Mouse (Mus musculus) hindbrain, embryonic 10.5 days (tissue): ENCODE measurements at regions not wholly inside any gene's neighbourhood (a gene's known extent, or its start where the extent isn't known, plus 50 kb on each side); places are given as distances from the start of the nearest gene placed in this dataset.

Source experiments
- DNase-seq: peaks from one replicate; pipeline ENCODE4 v3.0.0-alpha.2; 2017; ENCODE audit warnings: low spot score
- H3K27ac ChIP-seq: fragments of 300-500 bp; sonication (generic); 2 replicates; pipeline ENCODE4 v1.5.1; 2016; ENCODE audit warnings: mild to moderate bottlenecking, moderate library complexity
- H3K27me3 ChIP-seq: fragments of 300-500 bp; sonication (generic); 2 replicates; pipeline ENCODE4 v1.6.1; 2016; ENCODE audit warnings: mild to moderate bottlenecking; ENCODE audit not compliant: poor library complexity, insufficient read depth, severe bottlenecking
- H3K36me3 ChIP-seq: fragments of 300-500 bp; sonication (generic); 2 replicates; pipeline ENCODE4 v1.6.1; 2016; ENCODE audit warnings: mild to moderate bottlenecking, moderate library complexity
- H3K4me1 ChIP-seq: fragments of 300-500 bp; sonication (generic); replicated peaks from 2 replicates; pipeline ENCODE4 v1.6.1; 2016; ENCODE audit warnings: mild to moderate bottlenecking
- H3K4me3 ChIP-seq: fragments of 300-500 bp; sonication (generic); 2 replicates; pipeline ENCODE4 v1.5.1; 2016; ENCODE audit warnings: mild to moderate bottlenecking, moderate library complexity
- H3K9me3 ChIP-seq: fragments of 300-500 bp; sonication (generic); 2 replicates; pipeline ENCODE4 v1.6.1; 2016; ENCODE audit warnings: mild to moderate bottlenecking, moderate library complexity
- WGBS: fragments of 180-500 bp; shearing (Covaris S2); methylation state at CpG from one replicate; pipeline ENCODE4 v1.1.7; 2016; 5-methylcytosine and 5-hydroxymethylcytosine counted together

DNA sequence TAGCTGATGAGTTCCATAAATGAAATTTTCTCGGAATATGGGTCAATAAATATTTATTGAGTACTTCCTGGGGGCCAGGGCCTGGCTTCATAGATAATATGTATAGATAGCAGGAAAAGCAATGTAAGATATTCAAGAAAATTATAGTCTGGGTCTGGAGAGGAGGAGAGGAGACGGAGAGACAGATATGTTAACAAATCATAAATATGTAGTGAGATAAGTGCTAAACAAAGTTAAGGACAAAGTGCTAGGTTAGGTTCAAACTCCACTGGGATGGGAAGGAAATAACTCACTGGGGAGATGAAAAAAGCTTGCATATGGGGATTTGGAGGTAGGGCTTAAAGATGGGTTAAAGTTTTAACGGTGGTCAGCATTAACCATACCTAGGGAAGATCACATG lies 220.2 kb upstream of the Prep start:
- 93% methylated on average over 3 of the region's 3 CpGs for WGBS

DNA sequence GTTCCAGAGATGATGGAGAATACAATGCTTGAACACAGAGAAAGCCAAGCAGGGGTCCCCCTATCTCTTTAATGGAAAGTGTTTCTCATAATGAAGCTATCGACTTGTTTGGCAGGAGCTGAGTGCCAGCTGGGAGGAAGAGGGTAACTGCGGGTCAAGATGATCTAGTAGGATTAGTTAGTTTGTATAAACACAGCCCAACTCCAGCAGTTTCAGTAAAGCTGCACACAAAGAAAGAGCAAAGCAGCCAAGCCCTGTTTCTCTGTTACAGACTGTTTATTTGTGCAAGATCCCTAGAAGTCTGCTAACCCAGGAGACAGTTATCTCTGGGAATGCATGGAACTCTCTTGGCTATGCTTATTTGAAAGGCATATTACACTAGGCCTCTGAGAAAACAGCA lies 220.9 kb upstream of the Prep start:
- WGBS: 22% methylated on average over 2 of the region's 2 CpGs
- Histone ChIP-seq H3K9me3 (no peaks in the 10 kb centered on the region), H3K4me1 (peaks cover 7% of the 10 kb centered on the region; the same call in 1 of the 2 replicates), H3K4me3 (no peak overlapping the region), H3K36me3 (no peaks in the 10 kb centered on the region), H3K27me3 (no peaks in the 10 kb centered on the region), H3K27ac (no peak overlapping the region)
- no peak for DNase-seq

More for the DNA sequence above, 220.2 kb upstream of the Prep start:
- Histone ChIP-seq H3K4me3 (no peak overlapping the region), H3K27me3 (no peaks in the 10 kb centered on the region), H3K4me1 (peaks cover 7% of the 10 kb centered on the region; the same call in 1 of the 2 replicates), H3K27ac (no peak overlapping the region), H3K36me3 (no peaks in the 10 kb centered on the region), H3K9me3 (no peaks in the 10 kb centered on the region)
- no peak for DNase-seq

DNA sequence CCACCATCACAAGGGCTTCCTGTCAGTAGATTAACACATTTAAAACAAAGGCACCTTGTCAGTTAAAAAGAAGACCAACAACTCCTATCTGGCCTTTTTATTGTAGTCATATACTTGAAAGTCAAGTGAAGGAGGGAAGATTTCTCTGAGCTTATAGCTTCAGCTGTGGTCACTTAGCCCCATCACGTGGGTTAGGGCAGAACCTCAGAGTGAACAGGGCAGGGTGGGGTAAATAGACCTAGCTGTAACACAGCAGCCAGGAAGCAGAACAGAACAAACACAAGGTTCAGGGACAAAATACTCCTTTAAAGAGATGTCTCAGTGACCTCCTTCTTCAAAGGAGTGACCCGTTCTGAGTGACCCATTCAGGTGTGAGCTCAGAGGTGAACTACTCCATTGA lies 226.6 kb upstream of the Prep start:
- H3K27me3 ChIP-seq: no peaks in the 10 kb centered on the region
- DNase-seq: no peak
- H3K4me1 ChIP-seq: no peaks in the 10 kb centered on the region
- no peak overlapping the region for H3K4me3 ChIP-seq
- no peaks in the 10 kb centered on the region for H3K36me3 ChIP-seq
- no peaks in the 10 kb centered on the region for H3K9me3 ChIP-seq
- 82% methylated on average over 2 of the region's 2 CpGs for WGBS
- H3K27ac ChIP-seq: no peak overlapping the region

DNA sequence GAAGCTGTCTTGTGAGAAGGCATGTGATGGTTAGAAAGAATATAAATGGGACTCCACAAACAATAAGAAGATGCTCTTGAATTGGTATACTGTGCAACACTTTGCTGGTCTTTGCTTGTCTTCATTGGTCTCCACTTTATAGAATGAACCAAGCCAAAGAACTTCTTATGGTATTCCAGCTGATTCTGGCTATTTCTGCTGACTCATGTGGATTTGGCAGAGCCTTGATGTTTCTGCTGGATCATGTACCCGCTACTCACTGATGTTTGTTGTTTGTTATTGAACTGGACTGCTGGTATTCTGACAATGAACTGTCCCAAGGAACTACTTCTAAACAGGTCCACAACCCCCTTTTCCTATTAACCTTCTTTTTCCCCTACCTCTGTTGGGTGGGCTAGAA lies 234.5 kb upstream of the Prep start:
- Histone ChIP-seq H3K4me1 (no peaks in the 10 kb centered on the region), H3K36me3 (no peaks in the 10 kb centered on the region), H3K27me3 (no peaks in the 10 kb centered on the region), H3K27ac (no peak overlapping the region), H3K4me3 (no peak overlapping the region), H3K9me3 (no peaks in the 10 kb centered on the region)
- WGBS: 91% methylated on average over 1 of the region's 1 CpGs
- DNase-seq: no peak

DNA sequence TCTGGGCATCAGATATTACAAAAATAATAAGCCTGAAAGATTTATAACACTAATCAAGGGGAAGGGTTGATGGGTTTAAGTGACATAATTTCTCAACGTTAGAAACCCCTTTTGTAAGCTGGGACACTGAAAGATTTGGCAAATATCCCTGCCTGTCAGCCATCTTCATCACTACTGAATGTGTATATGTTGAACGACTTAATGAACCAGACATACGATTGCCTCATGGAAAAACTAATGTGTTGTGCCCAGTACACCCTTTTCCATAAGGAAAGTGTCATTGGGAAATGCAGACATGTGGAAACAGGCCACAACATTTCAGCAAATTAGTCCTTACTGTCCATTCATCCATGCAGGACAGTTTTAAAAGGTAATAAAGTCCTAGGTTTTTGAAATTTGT lies 240.7 kb upstream of the Prep start:
- no peaks in the 10 kb centered on the region for H3K9me3 ChIP-seq
- no peak overlapping the region for H3K4me3 ChIP-seq
- H3K36me3 ChIP-seq: no peaks in the 10 kb centered on the region
- H3K27me3 ChIP-seq: no peaks in the 10 kb centered on the region
- DNase-seq: no peak
- no peaks in the 10 kb centered on the region for H3K4me1 ChIP-seq
- H3K27ac ChIP-seq: no peak overlapping the region
- WGBS: 84% methylated on average over 3 of the region's 3 CpGs

DNA sequence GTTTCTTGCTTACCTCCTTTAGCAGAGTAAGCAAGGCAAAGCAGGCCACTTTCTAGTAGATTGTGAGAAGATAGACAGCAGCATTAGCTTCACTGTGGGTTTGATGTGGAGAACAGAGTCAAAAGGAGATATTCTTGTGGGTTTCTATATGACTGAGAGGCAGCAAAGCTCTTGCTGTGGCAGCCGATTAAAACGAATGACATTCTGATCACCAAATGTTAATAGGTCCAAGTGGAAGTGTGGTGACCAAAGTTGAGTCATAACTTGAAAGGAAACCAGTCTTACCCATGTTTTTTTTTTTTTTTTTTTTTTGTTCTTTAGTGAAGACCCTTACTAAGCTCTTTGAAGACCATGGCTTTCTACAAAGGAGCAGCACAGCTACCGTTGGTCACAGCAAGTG lies 245.3 kb upstream of the Prep start:
- H3K4me1 ChIP-seq: no peaks in the 10 kb centered on the region
- H3K4me3 ChIP-seq: no peak overlapping the region
- no peaks in the 10 kb centered on the region for H3K9me3 ChIP-seq
- no peaks in the 10 kb centered on the region for H3K36me3 ChIP-seq
- no peaks in the 10 kb centered on the region for H3K27me3 ChIP-seq
- 93% methylated on average over 3 of the region's 3 CpGs for WGBS
- H3K27ac ChIP-seq: no peak overlapping the region
- DNase-seq: no peak

DNA sequence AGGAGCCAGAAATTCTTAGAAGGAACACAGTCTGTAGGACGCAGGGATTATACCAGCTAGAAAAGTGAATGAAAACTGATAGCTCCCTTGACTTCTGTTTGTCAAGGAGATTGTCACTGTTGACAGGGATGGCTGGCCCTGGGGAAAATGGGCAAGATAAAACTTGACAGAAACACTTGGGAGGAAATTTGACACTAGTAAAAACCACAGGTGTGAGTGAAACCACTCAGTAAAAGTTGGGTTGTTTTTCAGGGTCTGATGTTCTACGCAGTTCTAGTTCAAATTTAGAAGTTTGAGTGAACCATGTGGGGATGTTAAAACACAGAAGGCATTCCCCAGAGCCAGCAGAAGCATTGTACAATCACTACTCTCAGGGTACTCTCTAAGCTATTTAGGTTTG lies 246.6 kb upstream of the Prep start:
- Histone ChIP-seq H3K4me3 (no peak overlapping the region), H3K4me1 (no peaks in the 10 kb centered on the region), H3K27ac (no peak overlapping the region), H3K36me3 (no peaks in the 10 kb centered on the region), H3K9me3 (no peaks in the 10 kb centered on the region), H3K27me3 (no peaks in the 10 kb centered on the region)
- DNase-seq: no peak
- WGBS: 69% methylated on average over 2 of the region's 2 CpGs

DNA sequence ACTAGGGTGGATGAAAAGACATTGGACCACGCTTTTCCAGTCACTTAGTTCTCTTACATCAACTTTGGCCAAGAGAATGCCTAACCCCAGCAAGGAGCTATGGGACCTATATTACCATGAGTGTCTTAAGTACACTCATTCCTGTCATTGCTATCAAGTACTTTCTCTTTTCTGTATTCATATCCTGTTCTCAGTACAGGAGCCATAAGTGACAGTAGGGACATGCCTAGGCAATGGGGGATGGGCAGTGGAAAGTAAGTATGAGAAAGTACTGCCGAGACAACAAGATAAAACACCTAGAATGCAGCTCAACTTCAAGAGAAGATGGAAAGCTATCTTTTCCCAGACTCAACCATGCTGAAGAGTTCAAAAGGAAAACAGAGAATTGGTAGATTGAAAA lies 247.6 kb upstream of the Prep start:
- Histone ChIP-seq H3K9me3 (no peaks in the 10 kb centered on the region), H3K4me1 (no peaks in the 10 kb centered on the region), H3K4me3 (no peak overlapping the region), H3K36me3 (no peaks in the 10 kb centered on the region), H3K27me3 (no peaks in the 10 kb centered on the region), H3K27ac (no peak overlapping the region)
- no peak for DNase-seq
- 87% methylated on average over 2 of the region's 2 CpGs for WGBS

DNA sequence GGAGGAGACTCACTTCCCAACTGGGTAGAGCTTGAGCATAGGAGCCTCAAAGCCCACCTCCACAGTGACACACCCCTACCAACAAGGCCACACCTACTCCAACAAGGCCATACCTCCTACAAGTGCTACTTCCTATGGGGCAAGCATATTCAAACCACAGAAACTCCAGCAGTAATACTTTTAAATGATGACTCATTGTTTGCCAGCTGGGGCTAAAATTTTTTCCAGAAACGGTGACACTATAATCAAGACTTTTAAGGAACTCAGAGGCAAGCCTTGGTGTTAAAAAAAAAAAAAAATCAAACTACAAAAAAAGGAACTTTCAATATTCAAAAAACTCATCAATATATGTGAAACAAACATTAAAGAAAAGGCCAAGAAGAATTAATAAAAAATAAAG lies 248.4 kb upstream of the Prep start:
- WGBS: 86% methylated on average over 1 of the region's 1 CpGs
- Histone ChIP-seq H3K9me3 (no peaks in the 10 kb centered on the region), H3K4me1 (no peaks in the 10 kb centered on the region), H3K36me3 (no peaks in the 10 kb centered on the region), H3K27ac (no peak overlapping the region), H3K4me3 (no peak overlapping the region), H3K27me3 (no peaks in the 10 kb centered on the region)
- no peak for DNase-seq

DNA sequence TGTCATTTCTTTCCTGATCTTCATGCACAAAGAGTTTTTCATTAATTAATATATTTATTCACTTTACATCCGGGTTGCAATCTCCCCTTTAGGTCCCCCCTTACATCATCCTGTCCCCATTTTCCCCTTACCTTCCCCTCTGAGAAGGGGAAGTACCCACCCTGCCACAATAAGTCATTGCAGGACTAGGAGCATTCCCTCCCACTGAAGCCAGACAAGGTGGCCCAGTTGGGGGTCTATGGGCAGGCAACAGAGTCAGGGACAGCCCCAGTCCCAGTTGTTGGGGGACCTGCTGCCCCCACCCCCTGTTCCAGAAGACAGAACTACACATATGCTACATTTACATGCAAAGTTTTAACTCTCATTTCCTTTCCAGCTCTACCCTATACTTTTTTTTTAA lies 267.9 kb upstream of the Prdm1 start:
- no peak for DNase-seq
- WGBS: 76% methylated on average over 1 of the region's 1 CpGs
- no peaks in the 10 kb centered on the region for H3K27me3 ChIP-seq
- H3K4me1 ChIP-seq: no peaks in the 10 kb centered on the region
- H3K4me3 ChIP-seq: no peak overlapping the region
- H3K27ac ChIP-seq: no peak overlapping the region
- peaks cover 11% of the 10 kb centered on the region for H3K9me3 ChIP-seq
- no peaks in the 10 kb centered on the region for H3K36me3 ChIP-seq

DNA sequence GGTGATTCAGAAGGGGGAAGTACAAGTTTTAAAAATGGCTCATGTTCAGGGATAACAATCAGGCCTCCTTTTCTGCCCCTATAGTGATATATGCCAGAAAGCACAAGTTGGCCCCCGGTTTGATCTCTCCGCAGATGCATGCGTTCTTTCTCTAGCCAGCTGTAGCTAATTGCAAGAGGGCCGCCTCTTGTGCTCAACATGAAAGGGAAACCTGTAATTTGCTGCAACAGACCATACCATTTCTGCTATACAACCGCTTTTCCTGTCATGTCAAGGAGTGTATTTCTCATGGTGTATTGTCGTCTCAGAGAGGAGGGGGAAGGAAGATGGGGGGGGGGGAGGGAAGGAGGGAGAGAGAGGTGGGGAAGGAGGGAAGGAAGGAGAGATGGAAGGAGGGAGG lies 257.1 kb upstream of the Prdm1 start:
- H3K27ac ChIP-seq: no peak overlapping the region
- H3K4me1 ChIP-seq: no peaks in the 10 kb centered on the region
- H3K36me3 ChIP-seq: no peaks in the 10 kb centered on the region
- 61% methylated on average over 6 of the region's 6 CpGs for WGBS
- H3K9me3 ChIP-seq: no peaks in the 10 kb centered on the region
- H3K27me3 ChIP-seq: no peaks in the 10 kb centered on the region
- DNase-seq: no peak
- no peak overlapping the region for H3K4me3 ChIP-seq

DNA sequence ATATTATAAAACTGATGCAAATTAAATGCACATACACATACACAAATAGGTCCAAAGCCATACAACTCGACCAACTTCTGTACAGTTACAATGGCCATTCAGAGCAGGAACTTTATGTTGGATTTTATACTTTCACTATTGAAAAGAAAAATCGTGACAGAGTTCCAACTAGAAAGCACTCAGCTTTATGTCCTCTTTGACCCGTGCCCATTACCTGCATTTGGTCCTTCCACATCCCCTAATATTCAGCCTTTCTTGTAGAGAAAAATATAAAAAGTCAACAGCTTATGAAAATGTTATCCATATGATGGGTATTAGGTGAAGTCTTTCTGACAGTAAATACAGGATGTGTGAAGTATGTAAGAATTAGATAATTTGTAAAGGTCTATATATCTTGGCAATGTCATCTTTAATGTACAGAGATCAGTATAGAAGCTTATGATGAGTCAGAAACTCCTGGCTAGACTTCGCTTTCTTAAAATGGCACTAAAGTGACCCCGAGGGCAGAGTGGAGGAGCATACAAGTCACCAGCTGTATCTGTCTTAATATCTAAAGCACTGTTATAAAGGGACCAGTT lies 252.2 kb upstream of the Prdm1 start:
- Histone ChIP-seq H3K4me3 (no peak overlapping the region), H3K27me3 (no peaks in the 10 kb centered on the region), H3K4me1 (peaks cover 6% of the 10 kb centered on the region; the same call in 1 of the 2 replicates), H3K27ac (no peak overlapping the region), H3K36me3 (no peaks in the 10 kb centered on the region), H3K9me3 (no peaks in the 10 kb centered on the region)
- no peak for DNase-seq
- 89% methylated on average over 5 of the region's 5 CpGs for WGBS

DNA sequence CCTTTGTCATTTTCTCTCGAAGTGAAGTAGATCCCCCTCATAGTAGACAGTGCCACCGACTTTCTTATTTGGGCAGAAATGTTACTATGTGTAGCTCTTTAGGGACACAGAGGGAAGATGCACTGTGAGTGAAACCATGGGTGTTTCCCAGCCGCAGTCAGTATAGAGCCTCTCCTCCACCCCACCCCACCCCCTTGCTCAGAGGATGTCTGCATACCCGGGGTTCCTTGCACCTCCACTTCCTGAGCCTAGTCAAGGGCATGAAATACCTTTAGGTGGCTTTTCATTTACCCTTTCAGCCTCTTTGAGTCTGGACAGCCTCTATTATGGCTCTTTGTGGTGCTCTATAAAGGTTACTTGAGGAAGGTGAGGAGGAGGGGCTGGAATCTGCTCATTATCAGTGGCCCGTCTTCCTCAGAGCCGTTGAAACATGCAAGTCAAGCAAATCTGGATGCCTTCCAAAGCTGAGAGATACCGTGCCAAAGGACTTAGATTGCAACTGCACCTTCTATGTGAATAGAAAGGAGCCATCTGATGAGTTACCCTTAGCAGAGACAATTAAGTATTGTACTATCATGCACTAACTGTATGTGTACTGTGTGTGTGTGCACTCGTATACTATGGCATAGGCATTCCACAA lies 251.4 kb upstream of the Prdm1 start:
- H3K4me1 ChIP-seq: peaks cover 6% of the 10 kb centered on the region; the same call in 1 of the 2 replicates
- no peak overlapping the region for H3K27ac ChIP-seq
- no peaks in the 10 kb centered on the region for H3K27me3 ChIP-seq
- no peaks in the 10 kb centered on the region for H3K9me3 ChIP-seq
- no peaks in the 10 kb centered on the region for H3K36me3 ChIP-seq
- DNase-seq: no peak
- 79% methylated on average over 8 of the region's 8 CpGs for WGBS
- no peak overlapping the region for H3K4me3 ChIP-seq

DNA sequence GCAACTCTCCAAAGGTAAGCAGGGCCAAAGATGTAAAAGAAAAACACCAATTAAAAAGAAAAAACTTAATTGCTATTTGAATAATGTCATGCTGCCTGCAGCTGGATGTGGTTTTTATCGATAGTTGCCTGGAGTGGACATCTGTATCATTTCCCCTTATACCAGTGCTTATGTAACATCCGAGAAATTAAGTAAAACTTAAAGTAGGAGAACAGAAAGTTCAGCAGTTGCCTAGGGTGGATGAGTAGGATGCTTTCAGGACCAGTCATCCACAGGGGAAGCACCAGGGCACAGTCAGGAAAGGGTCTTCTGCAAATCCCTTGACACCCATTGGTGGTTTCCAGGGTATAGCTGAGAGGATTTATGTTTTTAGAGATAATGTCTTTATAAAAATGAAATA lies 248.9 kb upstream of the Prdm1 start:
- Histone ChIP-seq H3K36me3 (no peaks in the 10 kb centered on the region), H3K4me1 (peaks cover 6% of the 10 kb centered on the region; the same call in 1 of the 2 replicates), H3K9me3 (no peaks in the 10 kb centered on the region), H3K4me3 (no peak overlapping the region), H3K27me3 (no peaks in the 10 kb centered on the region), H3K27ac (no peak overlapping the region)
- WGBS: 87% methylated on average over 2 of the region's 2 CpGs
- DNase-seq: no peak
